Mouse (Mus musculus): Measurements from ENCODE around the gene Snrpe. TPM values are rescaled to one million over a fixed set of nuclear protein-coding genes. Genes with fewer than 3 reads are reported as not detected.

Snrpe gene
- polyA plus RNA-seq, 1 experiment: 249 TPM

- no peaks in the 10 kb centered on the region for H3K4me1 ChIP-seq (ENCODE audit: control insufficient read depth, insufficient read depth, low read length)
- TF ChIP-seq POLR2A (IDR thresholded peaks at IDR 0.05; ENCODE audit: low read depth, low read length) (no peak), CTCF (IDR thresholded peaks at IDR 0.05; ENCODE audit: borderline replicate concordance, insufficient read depth, low read length) (no peak)
- H3K27ac ChIP-seq (ENCODE audit: insufficient read depth, low read length): no peak overlapping the region
- H3K4me3 ChIP-seq (ENCODE audit: insufficient read depth, low read length): no peak overlapping the region
These were observed 8.2 kb upstream of the Snrpe start for GRCm38 (mm10) chr1:133618311-133618710.

GRCm38 (mm10) chr1:133617908-133618307 lies 7.8 kb upstream of the Snrpe start:
- Histone ChIP-seq H3K27ac (ENCODE audit: insufficient read depth, low read length) (no peak overlapping the region), H3K4me1 (ENCODE audit: control insufficient read depth, insufficient read depth, low read length) (no peaks in the 10 kb centered on the region), H3K4me3 (ENCODE audit: insufficient read depth, low read length) (no peak overlapping the region)
- TF ChIP-seq POLR2A (IDR thresholded peaks at IDR 0.05; ENCODE audit: low read depth, low read length) (no peak), CTCF (IDR thresholded peaks at IDR 0.05; ENCODE audit: borderline replicate concordance, insufficient read depth, low read length) (no peak)

GRCm38 (mm10) chr1:133613817-133614216 lies 3.7 kb upstream of the Snrpe start:
- Histone ChIP-seq H3K4me1 (ENCODE audit: control insufficient read depth, insufficient read depth, low read length) (no peaks in the 10 kb centered on the region), H3K27ac (ENCODE audit: insufficient read depth, low read length) (no peak overlapping the region), H3K4me3 (ENCODE audit: insufficient read depth, low read length) (no peak overlapping the region)
- TF ChIP-seq CTCF (IDR thresholded peaks at IDR 0.05; ENCODE audit: borderline replicate concordance, insufficient read depth, low read length) (no peak), POLR2A (IDR thresholded peaks at IDR 0.05; ENCODE audit: low read depth, low read length) (no peak)

GRCm38 (mm10) chr1:133611436-133611835 lies 1.3 kb upstream of the Snrpe start:
- Histone ChIP-seq H3K27ac (ENCODE audit: insufficient read depth, low read length) (no peak overlapping the region), H3K4me1 (ENCODE audit: control insufficient read depth, insufficient read depth, low read length) (no peaks in the 10 kb centered on the region), H3K4me3 (ENCODE audit: insufficient read depth, low read length) (no peak overlapping the region)
- TF ChIP-seq POLR2A (IDR thresholded peaks at IDR 0.05; ENCODE audit: low read depth, low read length): no peak
- TF ChIP-seq CTCF (IDR thresholded peaks at IDR 0.05; ENCODE audit: borderline replicate concordance, insufficient read depth, low read length): no peak

GRCm38 (mm10) chr1:133610601-133611000 lies 510 bp upstream of the Snrpe start:
- H3K27ac ChIP-seq (ENCODE audit: insufficient read depth, low read length): no peak overlapping the region
- no peak for TF ChIP-seq CTCF (IDR thresholded peaks at IDR 0.05; ENCODE audit: borderline replicate concordance, insufficient read depth, low read length)
- no peak for TF ChIP-seq POLR2A (IDR thresholded peaks at IDR 0.05; ENCODE audit: low read depth, low read length)
- H3K4me3 ChIP-seq (ENCODE audit: insufficient read depth, low read length): no peak overlapping the region
- no peaks in the 10 kb centered on the region for H3K4me1 ChIP-seq (ENCODE audit: control insufficient read depth, insufficient read depth, low read length)

GRCm38 (mm10) chr1:133603174-133603573 lies 6.9 kb downstream of the Snrpe start:
- Histone ChIP-seq H3K27ac (ENCODE audit: insufficient read depth, low read length) (no peak overlapping the region), H3K4me3 (ENCODE audit: insufficient read depth, low read length) (no peak overlapping the region), H3K4me1 (ENCODE audit: control insufficient read depth, insufficient read depth, low read length) (no peaks in the 10 kb centered on the region)
- no peak for TF ChIP-seq CTCF (IDR thresholded peaks at IDR 0.05; ENCODE audit: borderline replicate concordance, insufficient read depth, low read length)
- no peak for TF ChIP-seq POLR2A (IDR thresholded peaks at IDR 0.05; ENCODE audit: low read depth, low read length)

- no peak for TF ChIP-seq CTCF (IDR thresholded peaks at IDR 0.05; ENCODE audit: borderline replicate concordance, insufficient read depth, low read length)
- Histone ChIP-seq H3K4me1 (ENCODE audit: control insufficient read depth, insufficient read depth, low read length) (no peaks in the 10 kb centered on the region), H3K4me3 (ENCODE audit: insufficient read depth, low read length) (no peak overlapping the region), H3K27ac (ENCODE audit: insufficient read depth, low read length) (no peak overlapping the region)
These were observed 13.6 kb downstream of the Snrpe start for GRCm38 (mm10) chr1:133596298-133597007.

- TF ChIP-seq POLR2A (IDR thresholded peaks at IDR 0.05; ENCODE audit: low read depth, low read length): no peak
- no peak for TF ChIP-seq CTCF (IDR thresholded peaks at IDR 0.05; ENCODE audit: borderline replicate concordance, insufficient read depth, low read length)
- no peak overlapping the region for H3K27ac ChIP-seq (ENCODE audit: insufficient read depth, low read length)
- H3K4me1 ChIP-seq (ENCODE audit: control insufficient read depth, insufficient read depth, low read length): no peaks in the 10 kb centered on the region
- H3K4me3 ChIP-seq (ENCODE audit: insufficient read depth, low read length): no peak overlapping the region
These were observed 24.0 kb downstream of the Snrpe start for GRCm38 (mm10) chr1:133585995-133586537.

GRCm38 (mm10) chr1:133571293-133571692 lies 38.8 kb downstream of the Snrpe start:
- Histone ChIP-seq H3K27ac (ENCODE audit: insufficient read depth, low read length) (no peak overlapping the region), H3K4me3 (ENCODE audit: insufficient read depth, low read length) (no peak overlapping the region), H3K4me1 (ENCODE audit: control insufficient read depth, insufficient read depth, low read length) (no peaks in the 10 kb centered on the region)
- TF ChIP-seq CTCF (IDR thresholded peaks at IDR 0.05; ENCODE audit: borderline replicate concordance, insufficient read depth, low read length) (no peak), POLR2A (IDR thresholded peaks at IDR 0.05; ENCODE audit: low read depth, low read length) (no peak)

Other genes with a start within 250 kb of the Snrpe start
- gene Etnk2, start 246.7 kb downstream of the Snrpe start, polyA plus RNA-seq (2011; ENCODE audit: insufficient read length, low read depth, missing spikeins): 0.25 TPM in 1 of 2 replicates, not detected in the other
- 1.6 and 2.7 TPM in 2 replicates for gene Sox13, start 185.9 kb downstream of the Snrpe start, polyA plus RNA-seq (2011; ENCODE audit: insufficient read length, low read depth, missing spikeins)
- 44.0 and 51.3 TPM in 2 replicates for gene Zbed6, start 50.6 kb upstream of the Snrpe start, polyA plus RNA-seq (2011; ENCODE audit: insufficient read length, low read depth, missing spikeins)
- 44.7 and 45.7 TPM in 2 replicates for gene Gm38394, start 51.0 kb upstream of the Snrpe start, polyA plus RNA-seq (2011; ENCODE audit: insufficient read length, low read depth, missing spikeins)
- gene Lax1, start 79.8 kb upstream of the Snrpe start, polyA plus RNA-seq (2011; ENCODE audit: insufficient read length, low read depth, missing spikeins): 0.61 TPM in 1 of 2 replicates, not detected in the other
- 37.2 and 41.3 TPM in 2 replicates for gene Atp2b4, start 190.8 kb upstream of the Snrpe start, polyA plus RNA-seq (2011; ENCODE audit: insufficient read length, low read depth, missing spikeins)

All from embryonic fibroblast, embryonic 13.5 days (primary cell).